Mouse (Mus musculus): ENCODE data around the gene Rimbp2.

DNA sequence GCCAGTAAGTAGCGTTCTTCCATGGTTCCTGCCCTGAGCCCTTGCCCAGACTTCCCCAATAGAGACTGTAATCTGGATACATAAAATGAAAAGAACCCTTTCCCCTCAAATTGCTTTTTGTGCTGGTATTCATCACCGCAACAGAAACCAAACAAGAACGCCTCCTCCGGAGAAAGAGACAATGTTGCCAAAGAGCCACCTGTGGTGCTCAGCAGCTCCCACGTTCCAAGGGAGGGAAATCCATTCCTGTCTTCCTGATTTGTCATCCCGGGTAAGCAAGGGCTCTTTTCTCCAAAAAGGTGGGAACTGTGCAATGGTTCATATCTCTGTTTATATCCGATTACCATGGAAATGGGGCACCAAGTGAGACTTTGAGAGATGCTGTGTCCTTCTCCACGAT, 119.2 kb downstream of the Rimbp2 start:
- TF ChIP-seq POLR2A (IDR thresholded peaks at IDR 0.05; ENCODE audit: extremely low read depth, insufficient read depth, low read length) (no peak), CTCF (IDR thresholded peaks at IDR 0.05; ENCODE audit: extremely low read depth, insufficient read depth, low read length) (no peak)
